ENCODE assay signal across 8 mouse cellular contexts in the genomic region with DNA sequence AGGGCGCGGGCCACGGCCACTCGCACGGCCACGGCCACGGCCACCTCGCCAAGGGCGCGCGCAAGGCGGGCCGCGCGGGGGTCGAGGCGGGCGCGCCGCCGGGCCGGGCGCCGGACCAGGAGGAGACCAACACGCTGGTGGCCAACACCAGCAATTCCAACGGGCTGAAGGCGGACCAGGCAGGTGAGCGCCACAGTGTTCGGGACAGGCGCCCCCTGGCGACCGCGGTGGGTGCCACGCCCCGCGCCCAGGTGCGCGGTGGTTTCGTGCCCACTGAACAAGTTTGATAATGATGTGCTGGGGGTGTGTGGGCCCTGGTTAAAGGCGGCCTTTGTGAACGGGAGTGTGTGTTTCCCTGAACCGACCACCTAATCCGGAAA. TPM values are rescaled to one million over a fixed set of nuclear protein-coding genes. Genes with fewer than 3 reads are reported as not detected.
DNase-seq lines count a peak whose midpoint lies in the region; ATAC-seq lines count a peak whose summit lies in the region.

No protein-coding gene starts in this region.

- no peaks in the 10 kb centered on the region for H3K9me3 ChIP-seq in intestine, embryonic 15.5 days

- intact Hi-C loops in gastrocnemius, postnatal 36 days (cut with DNase I): loop anchor here (2.0 to 5.0 kb wide), 4 partner anchors 55 to 185 kb away; a partner anchor contains a TSS
- intact Hi-C loops in left cerebral cortex, postnatal 25 days (cut with DNase I): loop anchor here (5.0 kb wide), 1 partner anchor 45 kb away; no protein-coding TSS in a partner anchor

- H3K4me3 ChIP-seq in intestine, embryonic 15.5 days (replicated peaks): peak overlapping the region; percentile 69

- peak overlapping the region; percentile 74 for H3K9ac ChIP-seq in intestine, embryonic 15.5 days

- peak; percentile 55 for DNase-seq in adrenal gland, adult 8-10 months
- peak; percentile 66 for DNase-seq in embryo, embryonic 11.5 days (ENCODE audit: low read depth, low spot score)
- DNase-seq in gastrocnemius, postnatal 36 days: peak; percentile 47 to 72
- peak; percentile 80 to 82 for DNase-seq in left cerebral cortex, postnatal 25 days (ENCODE audit: low spot score in 2 of 2)
- peak; percentile 75 for DNase-seq in right cerebral cortex, postnatal 14 days
- peak; percentile 77 to 78 for DNase-seq in urinary bladder, postnatal 36 days (ENCODE audit: low spot score in 2 of 2)

- peak overlapping the region; percentile 89 for H3K27ac ChIP-seq in intestine, embryonic 15.5 days

- peaks cover 7% of the 10 kb centered on the region; the same call in 1 of the 2 replicates for H3K36me3 ChIP-seq in intestine, embryonic 15.5 days

- H3K4me1 ChIP-seq in intestine, embryonic 15.5 days (replicated peaks): peaks cover 32% of the 10 kb centered on the region

- H3K4me2 ChIP-seq in intestine, embryonic 15.5 days (replicated peaks): peak overlapping the region; percentile 95

- ATAC-seq in intestine, embryonic 15.5 days: peak; percentile 56
- ATAC-seq in megakaryocyte-erythroid progenitor cell, adult 5-6 weeks (replicated peaks; ENCODE audit: low FRiP score, low TSS enrichment, poor library complexity, severe bottlenecking): peak; percentile 45

- WGBS in intestine, embryonic 15.5 days: under 1% methylated on average over 43 of the region's 43 CpGs

- H3K27me3 ChIP-seq in intestine, embryonic 15.5 days (replicated peaks): no peaks in the 10 kb centered on the region

RNA-seq across cellular contexts. Expression of a gene that starts 0.9 kb away (rescaled TPM):
- total RNA-seq in adrenal gland, adult 8-10 months (2022): 10 to 100 TPM; 20.4 to 26.5 (median 21.1) TPM
- 1 to 10 TPM; 5.6 to 7.7 TPM for total RNA-seq in gastrocnemius, postnatal 36 days (2021)
- polyA plus RNA-seq in intestine, embryonic 15.5 days (2015; fragmentation: Nextera tagmentation; extraction: Ambion mirVana): 4.5 and 5.5 TPM in 2 replicates
- total RNA-seq in left cerebral cortex, postnatal 25 days (2021): 10 to 100 TPM; 28.2 to 36.9 TPM
- total RNA-seq in megakaryocyte-erythroid progenitor cell, adult 5-6 weeks (2014; fragmentation: Nextera tagmentation): 4.4 and 5.5 TPM in 2 replicates
- 6.2 and 6.7 TPM in 2 replicates for total RNA-seq in megakaryocyte-erythroid progenitor cell, adult 5-6 weeks (2017)

Comparison
In these comparisons a context has a peak if more than half of its experiments do, and no peak if none do; other contexts are left out.
1. Peak in every context shown above with its lines: DNase-seq, ATAC-seq, H3K4me3 ChIP-seq and H3K27ac ChIP-seq.